Mouse (Mus musculus) kidney, postnatal 0 days (tissue): Measurements from ENCODE around the gene Clip2. TPM values are rescaled to one million over a fixed set of nuclear protein-coding genes. Genes with fewer than 3 reads are reported as not detected.

Experiments
- ATAC-seq: fragments of 200-750 bp; cut with Nextera tagmentation; replicated peaks from 2 replicates; pipeline ENCODE4 v1.8.0; 2017; ENCODE audit warnings: low read depth, moderate number of reproducible peaks, moderate TSS enrichment, moderate library complexity; ENCODE audit not compliant: low FRiP score
- DNase-seq: peaks from one replicate; pipeline ENCODE4 v3.0.0-alpha.2; 2016; ENCODE audit warnings: low spot score
- H3K27ac ChIP-seq: fragments of 300-500 bp; sonication (generic); 2 replicates; pipeline ENCODE4 v1.5.1; 2014; ENCODE audit warnings: mild to moderate bottlenecking
- H3K27me3 ChIP-seq: fragments of 300-500 bp; sonication (generic); 2 replicates; pipeline ENCODE4 v1.6.1; 2014; ENCODE audit warnings: low read length, mixed read lengths; ENCODE audit not compliant: insufficient read depth
- H3K36me3 ChIP-seq: fragments of 300-500 bp; sonication (generic); 2 replicates; pipeline ENCODE4 v1.6.1; 2014; ENCODE audit warnings: low read length, mixed read lengths; ENCODE audit not compliant: insufficient read depth
- H3K4me1 ChIP-seq: fragments of 300-500 bp; sonication (generic); replicated peaks from 2 replicates; pipeline ENCODE4 v1.6.1; 2014; ENCODE audit warnings: antibody characterized with exemption, low read length, mixed read lengths; ENCODE audit not compliant: insufficient read depth
- H3K4me2 ChIP-seq: fragments of 300-500 bp; sonication (generic); 2 replicates; pipeline ENCODE4 v1.6.1; 2014; ENCODE audit warnings: mild to moderate bottlenecking, low read length, moderate library complexity, mixed read lengths
- H3K4me3 ChIP-seq: fragments of 300-500 bp; sonication (generic); replicated peaks from 2 replicates; pipeline ENCODE4 v1.5.1; 2014; ENCODE audit warnings: low read depth, low read length
- H3K9ac ChIP-seq: fragments of 300-500 bp; sonication (generic); 2 replicates; pipeline ENCODE4 v1.6.1; 2014; ENCODE audit warnings: low read depth, low read length
- H3K9me3 ChIP-seq: fragments of 300-500 bp; sonication (generic); replicated peaks from 2 replicates; pipeline ENCODE4 v1.6.1; 2016; ENCODE audit warnings: low read length, inconsistent platforms, mixed read lengths
- CTCF ChIP-seq: IDR thresholded peaks from 2 replicates; pipeline ENCODE4 v1.5.1; 2016; ENCODE audit warnings: antibody characterized with exemption, low read depth, mild to moderate bottlenecking, moderate library complexity
- WGBS: fragments of 180-500 bp; shearing (Covaris S2); extraction: QIAGEN DNeasy Blood & Tissue Kit; methylation state at CpG from one replicate; pipeline ENCODE4 v1.1.7; 2014; 5-methylcytosine and 5-hydroxymethylcytosine counted together
- polyA plus RNA-seq: library from polyadenylated mRNA; unstranded; fragments of >200 nt; fragmentation: Nextera tagmentation; extraction: Ambion mirVana; gene quantifications from 2 replicates; pipeline ENCODE4 v1.2.1, GENCODE M21; 2015

Gene Clip2
- polyA plus RNA-seq, 1 experiment from 2014 or later, result 3.3 TPM

DNA sequence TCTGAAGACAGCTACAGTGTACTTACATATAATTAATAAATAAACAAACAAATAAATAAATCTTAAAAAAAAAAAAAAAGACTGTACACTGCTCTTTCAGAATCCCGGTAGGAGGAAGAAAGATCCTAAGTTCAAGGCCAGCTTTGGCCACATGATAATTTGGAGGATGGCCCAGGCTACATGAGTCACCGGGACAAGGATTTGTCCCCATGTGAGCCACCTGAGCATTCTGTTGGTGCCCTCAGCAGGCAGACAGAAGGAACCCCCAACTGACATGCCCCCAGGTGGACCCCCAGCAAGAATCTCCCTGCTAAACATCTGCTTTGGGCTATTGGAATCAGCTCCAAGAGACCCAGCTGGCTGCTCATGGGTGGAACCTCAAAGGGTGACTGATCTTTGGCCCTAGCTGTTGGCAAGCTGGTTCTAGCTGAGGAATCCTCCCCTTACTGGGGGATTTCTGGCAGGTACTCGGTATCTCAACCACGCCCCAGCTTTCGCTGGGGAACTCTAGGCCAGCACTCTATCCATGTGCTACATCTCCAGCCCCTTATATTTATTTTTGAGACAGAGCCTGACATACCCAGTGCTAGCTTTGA lies 1.8 kb upstream of the Clip2 start:
- TF ChIP-seq CTCF, result no peak
- no peak for DNase-seq
- H3K9me3 ChIP-seq, result no peaks in the 10 kb centered on the region
- WGBS, result 89% methylated on average over 5 of the region's 5 CpGs
- H3K4me3 ChIP-seq, result no peak overlapping the region
- H3K27ac ChIP-seq, result no peak overlapping the region
- H3K27me3 ChIP-seq, result no peaks in the 10 kb centered on the region
- H3K4me2 ChIP-seq, result no peak overlapping the region
- H3K9ac ChIP-seq, result no peak overlapping the region
- H3K36me3 ChIP-seq, result no peaks in the 10 kb centered on the region
- peaks cover 19% of the 10 kb centered on the region; the same call in 1 of the 2 replicates for H3K4me1 ChIP-seq
- ATAC-seq, result no peak

GRCm38 (mm10) chr5:134551233-134552109 lies 763 bp downstream of the Clip2 start:
- DNase-seq (peak; percentile 24), ATAC-seq (no peak; the same call in 1 of the 2 replicates)
- Histone ChIP-seq H3K36me3 (no peaks in the 10 kb centered on the region), H3K9me3 (no peaks in the 10 kb centered on the region), H3K4me2 (peak overlapping the region; percentile 91), H3K27me3 (no peaks in the 10 kb centered on the region), H3K9ac (peak overlapping the region; percentile 94), H3K27ac (peak overlapping the region; percentile 95), H3K4me3 (peak overlapping the region; percentile 82), H3K4me1 (peaks cover 19% of the 10 kb centered on the region; the same call in 1 of the 2 replicates)
- WGBS, result 2% methylated on average over 52 of the region's 52 CpGs
- TF ChIP-seq CTCF, result no peak

GRCm38 (mm10) chr5:134550836-134551232 lies 1.4 kb downstream of the Clip2 start:
- DNase-seq (peak; percentile 19), ATAC-seq (no peak)
- WGBS, result 9% methylated on average over 6 of the region's 6 CpGs
- TF ChIP-seq CTCF, result peak; percentile 4; the same call in 1 of the 2 replicates
- peak overlapping the region; percentile 95; the same call in 1 of the 2 replicates for H3K27ac ChIP-seq
- no peaks in the 10 kb centered on the region for H3K36me3 ChIP-seq
- H3K4me2 ChIP-seq, result peak overlapping the region; percentile 91
- peak overlapping the region; percentile 94 for H3K9ac ChIP-seq
- H3K4me1 ChIP-seq, result peaks cover 19% of the 10 kb centered on the region; the same call in 1 of the 2 replicates
- H3K27me3 ChIP-seq, result no peaks in the 10 kb centered on the region
- no peaks in the 10 kb centered on the region for H3K9me3 ChIP-seq
- H3K4me3 ChIP-seq, result peak overlapping the region; percentile 82

DNA sequence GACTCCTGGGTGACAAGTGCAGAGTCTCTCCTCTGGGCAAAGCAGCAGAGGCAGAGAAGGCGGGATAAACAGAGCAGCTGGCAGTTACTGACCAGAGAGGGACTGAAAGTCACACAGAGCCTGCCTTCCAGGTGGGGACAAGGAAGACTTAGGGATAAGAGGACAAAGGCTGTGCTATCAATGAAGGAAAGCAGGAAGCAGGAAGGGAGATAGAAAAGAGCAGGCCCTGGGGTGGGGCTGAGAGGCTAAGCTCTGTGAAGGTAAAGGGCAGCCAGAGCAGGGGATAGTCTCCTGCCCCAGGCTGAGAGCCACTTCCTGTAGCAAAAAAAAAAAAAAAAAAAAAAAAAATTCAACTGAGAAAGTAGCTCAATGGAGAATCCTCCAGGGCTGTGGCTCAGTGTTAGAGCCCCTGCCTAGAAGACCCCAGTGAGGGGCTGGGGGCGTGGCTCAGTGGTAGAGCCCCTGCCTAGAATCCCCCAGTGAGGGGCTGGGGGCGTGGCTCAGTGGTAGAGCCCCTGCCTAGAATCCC lies 2.5 kb downstream of the Clip2 start:
- no peaks in the 10 kb centered on the region for H3K27me3 ChIP-seq
- H3K4me1 ChIP-seq, result peaks cover 16% of the 10 kb centered on the region; the same call in 1 of the 2 replicates
- WGBS, result 86% methylated on average over 2 of the region's 3 CpGs
- no peak for TF ChIP-seq CTCF
- no peak overlapping the region for H3K4me2 ChIP-seq
- ATAC-seq (no peak), DNase-seq (no peak)
- H3K4me3 ChIP-seq, result no peak overlapping the region
- H3K27ac ChIP-seq, result no peak overlapping the region
- H3K9ac ChIP-seq, result no peak overlapping the region
- H3K36me3 ChIP-seq, result no peaks in the 10 kb centered on the region
- H3K9me3 ChIP-seq, result no peaks in the 10 kb centered on the region

GRCm38 (mm10) chr5:134548306-134548705 lies 3.9 kb downstream of the Clip2 start:
- no peak for TF ChIP-seq CTCF
- no peak for ATAC-seq
- DNase-seq, result peak; percentile 45

DNA sequence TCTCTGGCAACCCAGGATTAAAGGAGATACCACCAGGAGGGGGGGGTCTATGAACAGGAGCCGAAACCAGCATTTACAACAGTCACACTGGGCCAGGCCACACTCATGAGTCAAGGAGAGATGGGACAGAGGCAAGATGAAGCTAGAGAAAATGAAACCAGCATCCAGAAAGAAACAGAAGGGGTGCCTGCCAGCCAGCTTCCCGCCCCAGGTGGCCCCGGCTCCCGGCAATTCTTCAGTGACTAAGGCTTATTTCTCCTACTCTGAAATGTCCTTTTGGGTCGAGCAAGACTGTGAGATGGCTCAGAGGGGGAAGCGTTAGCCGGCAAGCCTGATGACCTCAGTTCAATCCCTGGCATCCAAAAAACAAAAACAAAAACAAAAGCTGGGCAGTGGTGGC lies 5.4 kb downstream of the Clip2 start:
- no peak for DNase-seq
- H3K27ac ChIP-seq, result no peak overlapping the region

More at GRCm38 (mm10) chr5:134548306-134548705, 3.9 kb downstream of the Clip2 start:
- no peaks in the 10 kb centered on the region for H3K27me3 ChIP-seq
- no peak overlapping the region for H3K27ac ChIP-seq
- WGBS, result 32% methylated on average over 5 of the region's 5 CpGs
- H3K4me2 ChIP-seq, result no peak overlapping the region
- no peaks in the 10 kb centered on the region for H3K9me3 ChIP-seq
- H3K4me1 ChIP-seq, result peaks cover 16% of the 10 kb centered on the region; the same call in 1 of the 2 replicates
- no peak overlapping the region for H3K4me3 ChIP-seq
- H3K36me3 ChIP-seq, result no peaks in the 10 kb centered on the region
- no peak overlapping the region for H3K9ac ChIP-seq

More for the DNA sequence above, 5.4 kb downstream of the Clip2 start:
- no peak for TF ChIP-seq CTCF
- Histone ChIP-seq H3K4me2 (no peak overlapping the region), H3K4me3 (no peak overlapping the region), H3K9ac (no peak overlapping the region), H3K4me1 (peaks cover 12% of the 10 kb centered on the region; the same call in 1 of the 2 replicates), H3K27me3 (no peaks in the 10 kb centered on the region), H3K36me3 (no peaks in the 10 kb centered on the region), H3K9me3 (no peaks in the 10 kb centered on the region)
- no peak for ATAC-seq
- 77% methylated on average over 7 of the region's 7 CpGs for WGBS
